Mouse (Mus musculus): ENCODE results near the gene Stap1. TPM values are rescaled to one million over a fixed set of nuclear protein-coding genes. Genes with fewer than 3 reads are reported as not detected.
A peak's percentile ranks its signal among the peaks of the same experiment; 100 is the strongest.

Stap1 gene
- polyA plus RNA-seq, 1 experiment from 2014 or later: 7.5 TPM

DNA sequence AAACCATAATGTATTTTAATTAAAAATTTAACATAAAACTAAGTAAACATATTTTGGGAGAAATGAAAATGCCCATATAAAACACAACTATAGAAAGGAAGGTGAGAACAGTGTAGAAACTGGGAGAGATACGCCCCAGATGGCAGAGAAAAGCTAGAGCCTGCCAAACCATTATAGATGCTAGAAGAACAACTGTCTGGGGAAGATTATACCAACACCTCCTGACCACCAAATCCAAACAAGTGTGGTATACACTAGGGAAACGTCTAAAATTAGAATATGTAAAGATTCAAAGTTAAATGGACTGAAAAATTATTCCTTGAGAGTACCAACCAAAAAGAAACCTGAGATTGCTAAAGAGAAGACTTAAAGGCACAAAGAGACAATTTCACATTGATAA is 35.1 kb downstream of the Stap1 start:
- ATAC-seq (replicated peaks; ENCODE audit: extremely low read depth, insufficient read depth, low FRiP score): no peak
- Histone ChIP-seq H3K9me3 (replicated peaks; ENCODE audit: control insufficient read depth, low read length) (no peaks in the 10 kb centered on the region), H3K4me2 (ENCODE audit: low read depth, low read length) (no peak overlapping the region), H3K27me3 (ENCODE audit: control insufficient read depth, insufficient read depth, low read length) (no peaks in the 10 kb centered on the region), H3K9ac (ENCODE audit: low read length) (no peak overlapping the region), H3K4me1 (ENCODE audit: control insufficient read depth, insufficient read depth, low read length) (no peaks in the 10 kb centered on the region), H3K4me3 (ENCODE audit: low read length) (no peak overlapping the region), H3K36me3 (ENCODE audit: control insufficient read depth, insufficient read depth) (peaks cover 10% of the 10 kb centered on the region; the same call in 1 of the 2 replicates), H3K27ac (ENCODE audit: low read length) (no peak overlapping the region)
- 70% methylated on average over 2 of the region's 2 CpGs for WGBS

DNA sequence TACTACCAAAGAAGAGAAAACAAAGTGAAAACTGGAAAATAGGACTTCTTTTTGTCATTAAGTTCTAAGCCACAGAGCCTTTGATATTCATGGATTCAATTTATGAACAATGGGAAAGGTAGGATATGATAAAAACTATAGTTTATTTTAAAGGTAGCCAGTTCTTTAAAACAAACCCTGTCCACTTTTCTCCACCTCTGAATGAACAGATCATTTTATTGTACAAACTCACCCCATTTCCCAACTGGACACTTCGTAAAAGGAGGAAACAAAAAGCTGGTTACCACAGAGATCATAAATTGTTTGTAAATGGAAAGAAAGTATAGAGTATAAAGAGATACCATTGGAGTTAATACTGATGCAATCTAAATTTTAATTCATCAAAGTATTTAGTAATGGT is 39.5 kb downstream of the Stap1 start:
- H3K4me2 ChIP-seq (ENCODE audit: low read depth, low read length): no peak overlapping the region
- peaks cover 12% of the 10 kb centered on the region for H3K36me3 ChIP-seq (ENCODE audit: control insufficient read depth, insufficient read depth)
- H3K4me3 ChIP-seq (ENCODE audit: low read length): no peak overlapping the region
- H3K9ac ChIP-seq (ENCODE audit: low read length): no peak overlapping the region
- WGBS: 95% methylated on average over 1 of the region's 1 CpGs
- H3K4me1 ChIP-seq (ENCODE audit: control insufficient read depth, insufficient read depth, low read length): peaks cover 4% of the 10 kb centered on the region; the same call in 1 of the 2 replicates
- no peaks in the 10 kb centered on the region for H3K27me3 ChIP-seq (ENCODE audit: control insufficient read depth, insufficient read depth, low read length)
- no peak for ATAC-seq (replicated peaks; ENCODE audit: extremely low read depth, insufficient read depth, low FRiP score)
- no peak overlapping the region for H3K27ac ChIP-seq (ENCODE audit: low read length)
- H3K9me3 ChIP-seq (replicated peaks; ENCODE audit: control insufficient read depth, low read length): no peaks in the 10 kb centered on the region

DNA sequence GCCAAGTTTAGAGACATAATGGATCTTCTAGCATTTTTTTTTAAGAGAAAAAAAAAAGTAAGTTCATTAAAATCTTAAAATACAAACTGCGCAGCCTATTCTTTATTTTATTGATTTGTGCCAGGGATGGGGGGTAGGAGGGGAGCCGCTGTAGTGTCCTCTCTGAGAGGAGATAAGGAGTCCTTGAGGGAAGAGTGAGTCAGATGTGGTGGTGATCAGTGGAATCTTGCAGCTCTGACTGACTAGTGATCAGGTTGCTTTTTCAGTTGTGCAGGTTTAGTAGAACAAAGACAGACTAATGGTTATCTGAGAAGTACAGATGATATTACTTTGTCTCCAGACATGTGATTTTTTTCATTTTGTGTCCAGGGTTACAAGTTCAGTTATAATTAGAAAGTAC is 41.5 kb downstream of the Stap1 start:
- H3K27me3 ChIP-seq (ENCODE audit: control insufficient read depth, insufficient read depth, low read length): no peaks in the 10 kb centered on the region
- peaks cover 4% of the 10 kb centered on the region; the same call in 1 of the 2 replicates for H3K4me1 ChIP-seq (ENCODE audit: control insufficient read depth, insufficient read depth, low read length)
- no peak for ATAC-seq (replicated peaks; ENCODE audit: extremely low read depth, insufficient read depth, low FRiP score)
- no peak overlapping the region for H3K4me2 ChIP-seq (ENCODE audit: low read depth, low read length)
- H3K27ac ChIP-seq (ENCODE audit: low read length): peak overlapping the region; percentile 20; the same call in 1 of the 2 replicates
- no peak overlapping the region for H3K9ac ChIP-seq (ENCODE audit: low read length)
- peaks cover 4% of the 10 kb centered on the region for H3K36me3 ChIP-seq (ENCODE audit: control insufficient read depth, insufficient read depth)
- H3K4me3 ChIP-seq (ENCODE audit: low read length): no peak overlapping the region
- H3K9me3 ChIP-seq (replicated peaks; ENCODE audit: control insufficient read depth, low read length): no peaks in the 10 kb centered on the region
- WGBS: 53% methylated on average over 2 of the region's 2 CpGs

DNA sequence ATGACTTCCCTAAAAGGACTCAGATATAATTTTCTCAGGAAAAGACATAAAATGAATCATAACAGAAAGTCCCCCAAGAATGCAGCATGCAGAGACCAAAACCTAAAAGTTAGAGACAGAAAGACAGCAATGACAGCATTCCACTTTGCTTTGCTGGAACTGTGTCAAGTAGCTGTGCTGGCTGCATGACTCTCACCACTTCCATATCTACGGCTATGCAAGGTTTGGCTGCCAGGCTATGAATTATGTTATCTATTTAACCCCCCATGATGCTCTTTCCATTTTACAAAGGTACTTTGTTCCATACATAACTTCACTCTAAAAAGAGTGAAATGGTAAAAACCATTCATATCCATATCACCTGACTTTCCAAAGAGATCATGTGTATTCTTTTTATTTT is 42.5 kb downstream of the Stap1 start:
- H3K27ac ChIP-seq (ENCODE audit: low read length): peak overlapping the region; percentile 82
- H3K36me3 ChIP-seq (ENCODE audit: control insufficient read depth, insufficient read depth): peaks cover 5% of the 10 kb centered on the region
- ATAC-seq (replicated peaks; ENCODE audit: extremely low read depth, insufficient read depth, low FRiP score): peak; percentile 49; the same call in 1 of the 2 replicates
- no peaks in the 10 kb centered on the region for H3K9me3 ChIP-seq (replicated peaks; ENCODE audit: control insufficient read depth, low read length)
- no peaks in the 10 kb centered on the region for H3K27me3 ChIP-seq (ENCODE audit: control insufficient read depth, insufficient read depth, low read length)
- 20% methylated on average over 1 of the region's 1 CpGs for WGBS
- peaks cover 4% of the 10 kb centered on the region; the same call in 1 of the 2 replicates for H3K4me1 ChIP-seq (ENCODE audit: control insufficient read depth, insufficient read depth, low read length)
- H3K4me2 ChIP-seq (ENCODE audit: low read depth, low read length): no peak overlapping the region
- no peak overlapping the region for H3K9ac ChIP-seq (ENCODE audit: low read length)
- H3K4me3 ChIP-seq (ENCODE audit: low read length): no peak overlapping the region

DNA sequence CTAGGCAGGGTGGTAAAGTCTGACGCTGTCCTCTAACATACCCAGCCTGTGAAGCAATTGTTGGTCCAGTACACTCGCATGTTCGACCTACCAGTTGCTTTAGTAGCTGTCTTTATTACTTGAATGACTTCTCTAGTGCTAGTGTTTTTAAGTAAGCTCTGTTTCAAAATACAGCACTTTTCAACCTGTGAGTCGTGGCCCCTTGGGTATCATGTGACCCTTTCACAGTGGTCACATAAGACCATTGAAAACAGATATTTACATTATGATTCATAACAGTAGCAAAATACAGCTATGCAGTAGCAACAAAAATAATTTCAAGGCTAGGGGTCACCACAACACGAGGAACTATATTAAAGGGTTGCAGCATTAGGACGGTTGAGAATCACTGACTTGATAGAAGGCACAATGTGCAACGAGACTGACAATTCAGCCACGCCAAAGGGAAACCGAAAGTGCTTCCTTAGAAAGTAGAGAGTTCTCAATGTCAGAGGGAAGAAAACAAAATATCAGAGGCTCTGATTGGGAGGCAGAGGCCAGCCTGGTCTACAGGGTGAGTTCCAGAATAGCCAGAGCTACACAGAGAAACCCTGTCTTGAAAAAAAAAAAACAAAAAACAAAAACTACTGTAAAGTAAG is 47.0 kb downstream of the Stap1 start:
- Histone ChIP-seq H3K27ac (ENCODE audit: low read length) (no peak overlapping the region), H3K36me3 (ENCODE audit: control insufficient read depth, insufficient read depth) (peaks cover 13% of the 10 kb centered on the region), H3K9me3 (replicated peaks; ENCODE audit: control insufficient read depth, low read length) (no peaks in the 10 kb centered on the region), H3K9ac (ENCODE audit: low read length) (no peak overlapping the region), H3K4me1 (ENCODE audit: control insufficient read depth, insufficient read depth, low read length) (0 out of 2 replicates have a peak, but pooled peaks cover 2% of the 10 kb centered on the region), H3K27me3 (ENCODE audit: control insufficient read depth, insufficient read depth, low read length) (no peaks in the 10 kb centered on the region), H3K4me3 (ENCODE audit: low read length) (no peak overlapping the region), H3K4me2 (ENCODE audit: low read depth, low read length) (no peak overlapping the region)
- ATAC-seq (replicated peaks; ENCODE audit: extremely low read depth, insufficient read depth, low FRiP score): no peak
- WGBS: 87% methylated on average over 9 of the region's 9 CpGs

DNA sequence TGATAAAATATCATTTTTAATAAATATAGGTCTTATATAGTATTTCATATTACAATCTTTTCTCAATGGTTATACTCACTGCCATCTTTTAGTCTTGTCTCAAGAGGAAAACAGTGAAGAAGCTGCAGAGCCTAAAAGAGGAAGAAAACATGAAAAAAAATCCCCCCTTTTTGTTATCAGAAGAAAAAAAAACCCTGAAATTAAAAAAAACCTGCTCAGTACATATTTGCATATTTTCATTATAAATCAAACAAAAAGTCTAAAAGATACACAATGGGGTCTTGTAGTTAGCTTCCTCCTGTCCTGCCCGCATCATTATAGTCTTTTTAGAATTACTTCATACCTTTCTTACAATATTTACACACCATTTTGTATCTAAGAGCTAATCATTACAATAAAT is 57.2 kb downstream of the Stap1 start:
- H3K4me2 ChIP-seq (ENCODE audit: low read depth, low read length): no peak overlapping the region
- H3K4me3 ChIP-seq (ENCODE audit: low read length): no peak overlapping the region
- no peak overlapping the region for H3K27ac ChIP-seq (ENCODE audit: low read length)
- whole genome bisulfite sequencing: 95% methylated on average over 1 of the region's 1 CpGs
- no peaks in the 10 kb centered on the region for H3K4me1 ChIP-seq (ENCODE audit: control insufficient read depth, insufficient read depth, low read length)
- no peaks in the 10 kb centered on the region for H3K9me3 ChIP-seq (replicated peaks; ENCODE audit: control insufficient read depth, low read length)
- no peak for ATAC-seq (replicated peaks; ENCODE audit: extremely low read depth, insufficient read depth, low FRiP score)
- peaks cover 6% of the 10 kb centered on the region; the same call in 1 of the 2 replicates for H3K36me3 ChIP-seq (ENCODE audit: control insufficient read depth, insufficient read depth)
- H3K27me3 ChIP-seq (ENCODE audit: control insufficient read depth, insufficient read depth, low read length): no peaks in the 10 kb centered on the region
- H3K9ac ChIP-seq (ENCODE audit: low read length): no peak overlapping the region

DNA sequence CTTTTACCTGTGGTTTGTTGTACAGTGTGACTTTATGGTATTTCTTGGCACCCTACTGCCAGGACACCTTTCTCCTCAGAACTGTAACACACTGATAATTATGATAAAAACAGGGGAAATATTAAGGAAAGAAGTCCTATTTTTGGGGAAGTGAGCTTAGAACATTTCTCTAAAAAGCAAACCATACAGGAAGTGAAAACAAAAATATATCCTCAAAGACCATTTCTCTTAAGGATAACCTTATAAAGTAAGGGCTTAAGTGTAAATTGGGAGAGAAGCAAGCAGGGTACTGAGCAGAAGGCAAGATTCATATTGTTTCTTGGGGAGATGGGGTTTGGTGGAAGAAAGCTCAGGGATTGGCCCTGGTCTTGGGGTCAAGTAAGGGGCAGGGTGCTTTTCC is 58.3 kb downstream of the Stap1 start:
- ATAC-seq (replicated peaks; ENCODE audit: extremely low read depth, insufficient read depth, low FRiP score): no peak
- no peaks in the 10 kb centered on the region for H3K27me3 ChIP-seq (ENCODE audit: control insufficient read depth, insufficient read depth, low read length)
- H3K9me3 ChIP-seq (replicated peaks; ENCODE audit: control insufficient read depth, low read length): no peaks in the 10 kb centered on the region

More for the DNA sequence above, 58.3 kb downstream of the Stap1 start:
- H3K4me1 ChIP-seq (ENCODE audit: control insufficient read depth, insufficient read depth, low read length): no peaks in the 10 kb centered on the region
- no peak overlapping the region for H3K4me3 ChIP-seq (ENCODE audit: low read length)
- H3K27ac ChIP-seq (ENCODE audit: low read length): no peak overlapping the region
- H3K4me2 ChIP-seq (ENCODE audit: low read depth, low read length): no peak overlapping the region
- no peak overlapping the region for H3K9ac ChIP-seq (ENCODE audit: low read length)
- peaks cover 4% of the 10 kb centered on the region; the same call in 1 of the 2 replicates for H3K36me3 ChIP-seq (ENCODE audit: control insufficient read depth, insufficient read depth)

Other genes with a start within 250 kb of the Stap1 start
- 21.8 and 22.0 TPM in 2 replicates for gene Cenpc1, start 6.2 kb upstream of the Stap1 start, polyA plus RNA-seq (2015; fragmentation: Nextera tagmentation; extraction: Ambion mirVana)
- gene Uba6, start 101.1 kb downstream of the Stap1 start, polyA plus RNA-seq (2015; fragmentation: Nextera tagmentation; extraction: Ambion mirVana): 7.1 and 7.7 TPM in 2 replicates
- not detected in 2 replicates for gene Gnrhr, start 126.2 kb downstream of the Stap1 start, polyA plus RNA-seq (2015; fragmentation: Nextera tagmentation; extraction: Ambion mirVana)
- not detected in 2 replicates for gene Tmprss11c, start 217.6 kb downstream of the Stap1 start, polyA plus RNA-seq (2015; fragmentation: Nextera tagmentation; extraction: Ambion mirVana)